ENCODE assay signal across 7 mouse cellular contexts in the genomic region with DNA sequence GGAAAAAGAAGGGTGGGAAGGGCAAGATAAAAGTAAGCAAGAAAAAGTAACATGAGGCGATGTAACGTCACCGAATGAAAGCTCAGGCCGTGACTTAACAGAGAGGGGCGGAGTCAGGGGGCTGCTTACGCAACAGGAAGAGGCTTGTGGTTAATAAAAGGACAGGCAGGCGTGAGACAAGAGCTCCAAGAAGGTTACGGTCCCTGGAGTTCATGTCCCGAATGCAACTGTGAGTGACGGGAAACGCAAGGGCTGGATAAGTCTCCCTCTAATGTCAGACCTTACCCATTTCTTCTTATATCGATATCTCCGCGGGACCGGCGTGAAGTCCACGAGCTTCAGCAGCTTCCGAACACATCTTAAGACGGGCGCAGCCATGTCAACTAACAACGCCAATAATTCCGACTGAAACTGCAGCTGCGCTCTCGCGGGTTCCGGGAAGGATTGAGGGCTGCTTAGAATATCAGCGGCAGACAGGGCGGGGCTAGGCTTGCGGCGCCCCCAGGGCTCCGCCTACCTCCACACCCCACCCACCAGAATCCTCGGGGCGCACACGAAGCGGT. TPM values are rescaled to one million over a fixed set of nuclear protein-coding genes. Genes with fewer than 3 reads are reported as not detected.
DNase-seq lines count a peak whose midpoint lies in the region; ATAC-seq and TF ChIP-seq lines count a peak whose summit lies in the region.

A gene (minus strand): TSS at position 478 of the 563 bp plus-strand sequence.

- peak; percentile 48 for TF ChIP-seq POLR2A in small intestine, adult 2 months (IDR thresholded peaks at IDR 0.05; ENCODE audit: low read depth, low read length)

- peak within 1 kb of the TSS; percentile 86 for H3K27ac ChIP-seq in embryonic facial prominence, embryonic 10.5 days (replicated peaks)
- peak within 1 kb of the TSS; percentile 92 for H3K27ac ChIP-seq in intestine, postnatal 0 days (ENCODE audit: low read depth, low read length)
- peak within 1 kb of the TSS; percentile 89 for H3K27ac ChIP-seq in midbrain, embryonic 12.5 days (replicated peaks)
- peak within 1 kb of the TSS; percentile 94 for H3K27ac ChIP-seq in small intestine, adult 2 months (ENCODE audit: insufficient read depth, low read depth, low read length)

- H3K27me3 ChIP-seq in embryonic facial prominence, embryonic 10.5 days (replicated peaks; ENCODE audit: low read depth, poor library complexity, severe bottlenecking), result no peaks in the 10 kb centered on the region
- H3K27me3 ChIP-seq in intestine, postnatal 0 days (replicated peaks; ENCODE audit: control insufficient read depth, insufficient read depth, low read length), result no peaks in the 10 kb centered on the region
- no peaks in the 10 kb centered on the region for H3K27me3 ChIP-seq in midbrain, embryonic 12.5 days
- no peaks in the 10 kb centered on the region for H3K27me3 ChIP-seq in small intestine, adult 2 months (ENCODE audit: control insufficient read depth, insufficient read depth, low read length)

- no peak for TF ChIP-seq CTCF in intestine, postnatal 0 days (IDR thresholded peaks at IDR 0.05; ENCODE audit: low read depth)
- TF ChIP-seq CTCF in small intestine, adult 2 months (IDR thresholded peaks at IDR 0.05; ENCODE audit: extremely low read depth, insufficient read length, insufficient replicate concordance, low read depth, low read length), result no peak

- peak; percentile 90 for ATAC-seq in intestine, postnatal 0 days
- ATAC-seq in midbrain, embryonic 12.5 days (ENCODE audit: low FRiP score, low read depth), result peak; percentile 96

- H3K9ac ChIP-seq in intestine, postnatal 0 days (ENCODE audit: low read depth, low read length), result peak within 1 kb of the TSS; percentile 52
- peak within 1 kb of the TSS; percentile 63 for H3K9ac ChIP-seq in midbrain, embryonic 12.5 days (replicated peaks)

- 0 out of 2 replicates have a peak, but pooled peaks cover 2% of the 10 kb centered on the region for H3K36me3 ChIP-seq in embryonic facial prominence, embryonic 10.5 days (replicated peaks)
- H3K36me3 ChIP-seq in intestine, postnatal 0 days (ENCODE audit: control insufficient read depth, insufficient read depth), result no peaks in the 10 kb centered on the region
- peaks cover 5% of the 10 kb centered on the region; the same call in 1 of the 2 replicates for H3K36me3 ChIP-seq in midbrain, embryonic 12.5 days
- no peaks in the 10 kb centered on the region for H3K36me3 ChIP-seq in small intestine, adult 2 months (ENCODE audit: control insufficient read depth, insufficient read depth, low read length)

- peak within 1 kb of the TSS; percentile 70 for H3K4me3 ChIP-seq in embryonic facial prominence, embryonic 10.5 days
- H3K4me3 ChIP-seq in intestine, postnatal 0 days (ENCODE audit: low read depth, low read length), result peak within 1 kb of the TSS; percentile 61
- peak within 1 kb of the TSS; percentile 55 for H3K4me3 ChIP-seq in midbrain, embryonic 12.5 days
- H3K4me3 ChIP-seq in small intestine, adult 2 months (ENCODE audit: low read depth, low read length), result peak within 1 kb of the TSS; percentile 68

- peak; percentile 93 for DNase-seq in adrenal gland, postnatal 10 days
- peak; percentile 91 for DNase-seq in embryonic facial prominence, embryonic 10.5 days (ENCODE audit: low spot score)
- DNase-seq in gonadal fat pad, adult 2 months (ENCODE audit: low read depth), result peak; percentile 59
- peak; percentile 85 for DNase-seq in left cerebral cortex, postnatal 4 days

- WGBS in embryonic facial prominence, embryonic 10.5 days, result under 1% methylated on average over 35 of the region's 35 CpGs
- under 1% methylated on average over 35 of the region's 35 CpGs for WGBS in intestine, postnatal 0 days
- WGBS in midbrain, embryonic 12.5 days, result under 1% methylated on average over 35 of the region's 35 CpGs
- under 1% methylated on average over 35 of the region's 35 CpGs for WGBS in small intestine, adult 2 months

- intact Hi-C loops in left cerebral cortex, postnatal 4 days (cut with DNase I), result no loop called here

- H3K9me3 ChIP-seq in embryonic facial prominence, embryonic 10.5 days, result no peaks in the 10 kb centered on the region
- H3K9me3 ChIP-seq in intestine, postnatal 0 days (ENCODE audit: control insufficient read depth), result no peaks in the 10 kb centered on the region
- no peaks in the 10 kb centered on the region for H3K9me3 ChIP-seq in midbrain, embryonic 12.5 days

- H3K4me1 ChIP-seq in embryonic facial prominence, embryonic 10.5 days, result peaks cover 19% of the 10 kb centered on the region
- H3K4me1 ChIP-seq in intestine, postnatal 0 days (replicated peaks; ENCODE audit: control insufficient read depth, insufficient read depth, low read length), result no peaks in the 10 kb centered on the region
- peaks cover 11% of the 10 kb centered on the region for H3K4me1 ChIP-seq in midbrain, embryonic 12.5 days
- H3K4me1 ChIP-seq in small intestine, adult 2 months (ENCODE audit: control insufficient read depth, insufficient read depth, insufficient read length, low read length), result peaks cover 2% of the 10 kb centered on the region; the same call in 1 of the 2 replicates

- peak within 1 kb of the TSS; percentile 85 for H3K4me2 ChIP-seq in intestine, postnatal 0 days (replicated peaks; ENCODE audit: low read depth)
- peak within 1 kb of the TSS; percentile 87 for H3K4me2 ChIP-seq in midbrain, embryonic 12.5 days (replicated peaks)

RNA-seq across cellular contexts. Expression of the gene that starts here (rescaled TPM):
- total RNA-seq in adrenal gland, postnatal 10 days (2021), result 10 to 100 TPM; 24.1 to 28.4 TPM
- 18.2 and 18.7 TPM in 2 replicates for polyA plus RNA-seq in embryonic facial prominence, embryonic 10.5 days (2016; fragmentation: Nextera tagmentation; extraction: Ambion mirVana)
- 9.7 and 10.5 TPM in 2 replicates for polyA plus RNA-seq in gonadal fat pad, adult 2 months (2012; rRNA removed)
- 34.5 and 37.5 TPM in 2 replicates for polyA plus RNA-seq in intestine, postnatal 0 days (2015; fragmentation: Nextera tagmentation; extraction: Ambion mirVana)
- total RNA-seq in left cerebral cortex, postnatal 4 days (2021), result 1 to 10 TPM; 6.6 to 8.2 TPM
- 20.4 and 20.7 TPM in 2 replicates for polyA plus RNA-seq in midbrain, embryonic 12.5 days (2016; fragmentation: Nextera tagmentation; extraction: Ambion mirVana)
- 2.7 and 3.7 TPM in 2 replicates for polyA plus RNA-seq in small intestine, adult 2 months (2012; rRNA removed)

Comparison
In these comparisons a context has a peak if more than half of its experiments do, and no peak if none do; other contexts are left out.
1. Peak in every context shown above with its lines: DNase-seq, ATAC-seq, H3K4me3 ChIP-seq and H3K27ac ChIP-seq.